ENCODE assay signal across 26 mouse cellular contexts in the genomic region with DNA sequence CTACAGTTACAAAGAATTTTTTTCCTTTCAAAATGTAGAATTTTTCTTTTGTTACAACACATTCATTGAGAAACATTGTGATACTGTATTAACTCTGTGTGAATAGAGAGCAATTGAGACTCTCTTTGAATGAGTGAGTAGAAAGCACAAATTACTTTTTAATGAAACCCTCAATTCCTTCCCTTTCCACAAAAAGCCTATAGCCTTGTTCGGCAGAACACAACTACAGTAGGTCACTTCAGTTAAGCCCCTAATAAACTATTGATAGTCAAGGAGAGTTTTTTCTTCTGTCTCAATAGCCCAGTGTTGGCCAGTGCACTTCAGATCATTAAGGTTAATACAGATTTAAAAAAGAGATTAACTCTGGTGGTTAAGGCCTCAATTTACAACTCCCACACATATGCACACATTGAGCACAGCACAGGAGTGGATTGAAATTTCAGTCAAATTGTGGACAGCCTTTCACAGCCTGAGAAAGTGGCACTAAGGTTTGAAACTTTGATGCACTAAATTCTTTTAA.
DNase-seq lines count a peak whose midpoint lies in the region; ATAC-seq and TF ChIP-seq lines count a peak whose summit lies in the region.
"Had no signal": no experiment of that assay in that cellular context is flagged by ENCODE, and none has a peak within 500 bp of the region (broad histone marks: within the 10 kb centered on the region; RNA-seq: fewer than 3 reads in every experiment).

No protein-coding gene starts in this region.

- ATAC-seq in hindbrain, embryonic 16.5 days = no peak
- ATAC-seq in midbrain, embryonic 11.5 days (ENCODE audit: low FRiP score) = no peak
- ATAC-seq in midbrain, embryonic 15.5 days (replicated peaks) = no peak; the same call in 1 of the 2 replicates
- ATAC-seq in forebrain, embryonic 12.5 days (ENCODE audit: low FRiP score) = peak; percentile 48
- ATAC-seq in forebrain, postnatal 0 days = peak; percentile 23; the same call in 1 of the 2 replicates
- no peak for ATAC-seq in intestine, embryonic 16.5 days
- ATAC-seq: intestine, postnatal 0 days; lung, postnatal 0 days had no signal

- no peak overlapping the region for H3K9ac ChIP-seq in hindbrain, embryonic 16.5 days (ENCODE audit: low read depth, low read length)
- no peak overlapping the region for H3K9ac ChIP-seq in midbrain, embryonic 11.5 days (ENCODE audit: low read length)
- H3K9ac ChIP-seq in midbrain, embryonic 15.5 days = no peak overlapping the region
- H3K9ac ChIP-seq in forebrain, embryonic 12.5 days = no peak overlapping the region
- H3K9ac ChIP-seq in forebrain, postnatal 0 days = no peak overlapping the region
- no peak overlapping the region for H3K9ac ChIP-seq in intestine, embryonic 16.5 days (ENCODE audit: low read depth, low read length)
- H3K9ac ChIP-seq: embryonic facial prominence, embryonic 13.5 days; hindbrain, embryonic 12.5 days; limb, embryonic 15.5 days; liver, embryonic 13.5 days had no signal

- H3K4me3 ChIP-seq in hindbrain, embryonic 10.5 days = no peak overlapping the region
- H3K4me3 ChIP-seq in hindbrain, embryonic 16.5 days (ENCODE audit: low read length) = no peak overlapping the region
- H3K4me3 ChIP-seq in midbrain, embryonic 11.5 days (ENCODE audit: low read depth, low read length) = no peak overlapping the region
- no peak overlapping the region for H3K4me3 ChIP-seq in midbrain, embryonic 15.5 days
- H3K4me3 ChIP-seq in forebrain, embryonic 12.5 days (replicated peaks) = no peak overlapping the region
- H3K4me3 ChIP-seq in forebrain, postnatal 0 days (ENCODE audit: low read depth, low read length) = no peak overlapping the region
- no peak overlapping the region for H3K4me3 ChIP-seq in intestine, embryonic 16.5 days (ENCODE audit: low read length)
- H3K4me3 ChIP-seq: embryonic facial prominence, embryonic 13.5 days; hindbrain, embryonic 12.5 days; limb, embryonic 15.5 days; liver, embryonic 13.5 days had no signal

- DNase-seq in hindbrain, embryonic 10.5 days (ENCODE audit: low spot score) = no peak
- peak; percentile 88 for DNase-seq in midbrain, embryonic 11.5 days (ENCODE audit: low spot score, missing footprints)
- no peak for DNase-seq in forebrain, postnatal 0 days
- no peak for DNase-seq in layer of hippocampus, postnatal 36 days
- DNase-seq: adrenal gland, postnatal 10 days; cerebellum, adult 18-20 months; cerebellum, postnatal 10 days; gastrocnemius, postnatal 14 days; heart, postnatal 14 days; kidney, postnatal 10 days; liver, embryonic 13.5 days; lung, adult 18-20 months; retina, postnatal 1 day; right cerebral cortex, postnatal 14 days; thymus, postnatal 4 days had no signal

- peaks cover 76% of the 10 kb centered on the region for H3K27me3 ChIP-seq in hindbrain, embryonic 10.5 days (ENCODE audit: insufficient read depth, poor library complexity, severe bottlenecking)
- no peaks in the 10 kb centered on the region for H3K27me3 ChIP-seq in hindbrain, embryonic 16.5 days (replicated peaks; ENCODE audit: control insufficient read depth, insufficient read depth, low read length)
- peaks cover 19% of the 10 kb centered on the region; the same call in 1 of the 2 replicates for H3K27me3 ChIP-seq in midbrain, embryonic 11.5 days (ENCODE audit: control insufficient read depth, insufficient read depth, low read length)
- H3K27me3 ChIP-seq in midbrain, embryonic 15.5 days (replicated peaks) = peaks cover 9% of the 10 kb centered on the region
- H3K27me3 ChIP-seq in forebrain, embryonic 12.5 days = peaks cover 10% of the 10 kb centered on the region
- no peaks in the 10 kb centered on the region; the same call in 1 of the 2 replicates for H3K27me3 ChIP-seq in forebrain, postnatal 0 days (ENCODE audit: insufficient read depth, low read length)
- H3K27me3 ChIP-seq in intestine, embryonic 16.5 days (replicated peaks; ENCODE audit: control insufficient read depth, insufficient read depth, low read length) = no peaks in the 10 kb centered on the region
- H3K27me3 ChIP-seq: embryonic facial prominence, embryonic 13.5 days; hindbrain, embryonic 12.5 days; limb, embryonic 15.5 days; liver, embryonic 13.5 days had no signal

- 62% methylated on average over 1 of the region's 1 CpGs for WGBS in hindbrain, embryonic 10.5 days
- WGBS in hindbrain, embryonic 16.5 days = 27% methylated on average over 1 of the region's 1 CpGs
- 43% methylated on average over 1 of the region's 1 CpGs for WGBS in midbrain, embryonic 11.5 days
- WGBS in midbrain, embryonic 15.5 days = 23% methylated on average over 1 of the region's 1 CpGs
- WGBS in forebrain, embryonic 12.5 days = 5% methylated on average over 1 of the region's 1 CpGs
- 6% methylated on average over 1 of the region's 1 CpGs for WGBS in forebrain, postnatal 0 days
- WGBS in intestine, embryonic 16.5 days = 59% methylated on average over 1 of the region's 1 CpGs

- H3K27ac ChIP-seq in hindbrain, embryonic 10.5 days = peak overlapping the region; percentile 66; the same call in 1 of the 2 replicates
- H3K27ac ChIP-seq in hindbrain, embryonic 16.5 days (ENCODE audit: low read depth, low read length) = no peak overlapping the region
- H3K27ac ChIP-seq in midbrain, embryonic 11.5 days (ENCODE audit: low read depth, low read length) = no peak overlapping the region
- no peak overlapping the region for H3K27ac ChIP-seq in midbrain, embryonic 15.5 days
- H3K27ac ChIP-seq in forebrain, embryonic 12.5 days = 0 out of 2 replicates have a peak overlapping the region, but pooled peaks have one; percentile 42
- H3K27ac ChIP-seq in forebrain, postnatal 0 days (ENCODE audit: low read depth, low read length) = no peak overlapping the region
- H3K27ac ChIP-seq in intestine, embryonic 16.5 days (ENCODE audit: low read length) = no peak overlapping the region
- H3K27ac ChIP-seq: embryonic facial prominence, embryonic 13.5 days; hindbrain, embryonic 12.5 days; limb, embryonic 15.5 days; liver, embryonic 13.5 days; macrophage had no signal

- no peak for TF ChIP-seq CTCF in forebrain, postnatal 0 days (IDR thresholded peaks at IDR 0.05; ENCODE audit: low read depth)

- H3K4me1 ChIP-seq in hindbrain, embryonic 10.5 days (replicated peaks) = peaks cover 29% of the 10 kb centered on the region
- no peaks in the 10 kb centered on the region for H3K4me1 ChIP-seq in hindbrain, embryonic 16.5 days (ENCODE audit: control insufficient read depth, insufficient read depth, low read depth, low read length)
- peaks cover 16% of the 10 kb centered on the region for H3K4me1 ChIP-seq in midbrain, embryonic 11.5 days (ENCODE audit: control insufficient read depth, insufficient read depth, low read length)
- H3K4me1 ChIP-seq in midbrain, embryonic 15.5 days = peaks cover 7% of the 10 kb centered on the region
- peaks cover 19% of the 10 kb centered on the region for H3K4me1 ChIP-seq in forebrain, embryonic 12.5 days
- peaks cover 4% of the 10 kb centered on the region for H3K4me1 ChIP-seq in forebrain, postnatal 0 days (ENCODE audit: insufficient read depth)
- no peaks in the 10 kb centered on the region for H3K4me1 ChIP-seq in intestine, embryonic 16.5 days (ENCODE audit: control insufficient read depth, insufficient read depth, low read length)
- H3K4me1 ChIP-seq: embryonic facial prominence, embryonic 13.5 days; limb, embryonic 15.5 days; liver, embryonic 13.5 days had no signal

- H3K4me2 ChIP-seq in hindbrain, embryonic 16.5 days (ENCODE audit: low read length) = no peak overlapping the region
- no peak overlapping the region for H3K4me2 ChIP-seq in midbrain, embryonic 11.5 days
- H3K4me2 ChIP-seq in midbrain, embryonic 15.5 days = no peak overlapping the region
- no peak overlapping the region for H3K4me2 ChIP-seq in forebrain, embryonic 12.5 days
- H3K4me2 ChIP-seq in forebrain, postnatal 0 days (ENCODE audit: low read depth) = no peak overlapping the region
- no peak overlapping the region for H3K4me2 ChIP-seq in intestine, embryonic 16.5 days (ENCODE audit: low read depth, low read length)
- H3K4me2 ChIP-seq: embryonic facial prominence, embryonic 13.5 days; hindbrain, embryonic 12.5 days; limb, embryonic 15.5 days; liver, embryonic 13.5 days had no signal

- no peaks in the 10 kb centered on the region for H3K9me3 ChIP-seq in hindbrain, embryonic 10.5 days
- no peaks in the 10 kb centered on the region for H3K9me3 ChIP-seq in hindbrain, embryonic 16.5 days (ENCODE audit: control insufficient read depth, low read length)
- no peaks in the 10 kb centered on the region for H3K9me3 ChIP-seq in midbrain, embryonic 11.5 days (ENCODE audit: control insufficient read depth, low read length)
- no peaks in the 10 kb centered on the region for H3K9me3 ChIP-seq in midbrain, embryonic 15.5 days
- no peaks in the 10 kb centered on the region for H3K9me3 ChIP-seq in forebrain, embryonic 12.5 days
- H3K9me3 ChIP-seq in forebrain, postnatal 0 days (ENCODE audit: low read length) = no peaks in the 10 kb centered on the region
- H3K9me3 ChIP-seq in intestine, embryonic 16.5 days (ENCODE audit: control insufficient read depth, low read length) = no peaks in the 10 kb centered on the region
- H3K9me3 ChIP-seq: embryonic facial prominence, embryonic 13.5 days; G1E; hindbrain, embryonic 12.5 days; limb, embryonic 15.5 days; liver, embryonic 13.5 days had no signal

- no peaks in the 10 kb centered on the region for H3K36me3 ChIP-seq in hindbrain, embryonic 10.5 days
- no peaks in the 10 kb centered on the region for H3K36me3 ChIP-seq in hindbrain, embryonic 16.5 days (ENCODE audit: control insufficient read depth, insufficient read depth, low read length)
- H3K36me3 ChIP-seq in midbrain, embryonic 11.5 days (ENCODE audit: control insufficient read depth, insufficient read depth, low read length) = no peaks in the 10 kb centered on the region
- H3K36me3 ChIP-seq in midbrain, embryonic 15.5 days (replicated peaks) = no peaks in the 10 kb centered on the region
- H3K36me3 ChIP-seq in forebrain, embryonic 12.5 days (replicated peaks) = no peaks in the 10 kb centered on the region
- no peaks in the 10 kb centered on the region for H3K36me3 ChIP-seq in forebrain, postnatal 0 days (ENCODE audit: insufficient read depth)
- no peaks in the 10 kb centered on the region for H3K36me3 ChIP-seq in intestine, embryonic 16.5 days (ENCODE audit: control insufficient read depth, insufficient read depth, low read length)
- H3K36me3 ChIP-seq: embryonic facial prominence, embryonic 13.5 days; G1E; hindbrain, embryonic 12.5 days; limb, embryonic 15.5 days; liver, embryonic 13.5 days had no signal

Comparison
In these comparisons a context has a peak if more than half of its experiments do, and no peak if none do; other contexts are left out.
1. H3K27ac ChIP-seq: peak in hindbrain, embryonic 10.5 days (single experiment) and forebrain, embryonic 12.5 days (single experiment); none in hindbrain, embryonic 16.5 days (single experiment), midbrain, embryonic 11.5 days (single experiment), midbrain, embryonic 15.5 days (single experiment), forebrain, postnatal 0 days (single experiment) and intestine, embryonic 16.5 days (single experiment).
2. ATAC-seq: peak in forebrain, embryonic 12.5 days (single experiment) and forebrain, postnatal 0 days (single experiment); none in hindbrain, embryonic 16.5 days (single experiment), midbrain, embryonic 11.5 days (single experiment), midbrain, embryonic 15.5 days (single experiment) and intestine, embryonic 16.5 days (single experiment).